Mouse (Mus musculus): ENCODE results near the gene Nme2.
A peak's percentile ranks its signal among the peaks of the same experiment; 100 is the strongest.
"Not testable (repeated sequence)": the region's sequence is repeated elsewhere in the genome, so short reads cannot be mapped to it uniquely, and the experiment has no call there.

The Nme2 gene

DNA sequence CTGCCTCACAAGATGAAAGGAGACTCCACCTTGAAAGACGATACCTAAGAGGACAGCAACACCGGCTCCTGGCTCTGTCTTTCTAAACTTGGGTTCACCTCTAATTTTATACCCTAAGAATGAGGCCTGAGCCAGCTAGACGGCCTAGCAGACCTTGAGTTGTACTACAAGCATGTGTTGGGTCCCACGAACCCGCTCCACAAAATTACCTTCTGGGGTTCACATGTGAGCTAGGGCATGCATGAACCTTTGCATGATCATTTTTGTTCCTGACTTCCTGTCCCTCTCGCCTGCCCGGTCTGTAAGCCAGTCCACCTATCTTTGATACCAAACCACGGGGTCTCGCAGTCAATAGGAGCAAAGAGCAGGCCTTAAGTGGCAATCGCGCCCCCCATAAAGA is 11.3 kb upstream of the Nme2 start:
- no peak for DNase-seq (ENCODE audit: low read depth, low spot score)

DNA sequence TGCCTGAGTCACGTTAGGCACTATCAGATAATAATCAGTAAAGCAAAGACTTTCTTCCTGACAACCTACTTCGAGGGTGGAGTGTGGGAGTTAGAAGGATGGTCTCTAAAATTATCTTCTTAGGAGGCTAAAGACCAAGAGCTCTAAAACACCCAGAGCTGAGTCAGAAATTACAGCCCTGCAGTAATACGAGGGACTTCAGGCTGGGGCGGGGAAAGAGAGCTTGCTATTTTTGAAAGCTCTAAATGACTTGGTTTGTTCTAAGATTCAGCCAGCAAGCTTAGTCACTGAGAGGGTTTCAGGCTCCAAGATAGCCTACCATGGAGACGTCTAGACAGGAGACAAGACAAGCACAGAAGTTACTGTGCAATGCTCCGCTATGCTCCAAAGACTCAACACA is 9.3 kb upstream of the Nme2 start:
- peak; percentile 89 for DNase-seq (ENCODE audit: low read depth, low spot score)

DNA sequence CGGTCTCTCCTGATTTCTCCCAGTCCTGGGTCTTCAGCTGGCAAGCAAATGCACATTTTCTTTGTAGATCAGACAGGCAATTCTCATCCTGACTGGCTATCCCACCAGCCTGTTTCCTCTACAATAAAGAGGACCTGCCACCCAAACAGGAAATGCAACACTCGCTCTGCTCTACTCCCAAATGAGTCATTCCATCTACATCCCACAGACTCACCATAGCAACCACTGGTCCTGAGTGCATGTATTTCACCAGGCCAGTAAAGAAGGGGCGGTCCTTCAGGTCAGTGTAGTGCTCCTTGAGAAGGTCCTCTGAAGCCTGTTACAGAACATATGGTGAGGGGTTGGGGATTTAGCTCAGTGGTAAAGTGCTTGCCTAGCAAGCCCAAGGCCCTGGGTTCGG is 7.0 kb upstream of the Nme2 start:
- DNase-seq (ENCODE audit: low read depth, low spot score): peak; percentile 57

GRCm38 (mm10) chr11:93961482-93961881 is 5.4 kb upstream of the Nme2 start:
- DNase-seq (ENCODE audit: low read depth, low spot score): no peak

GRCm38 (mm10) chr11:93957746-93958145 is 1.7 kb upstream of the Nme2 start:
- DNase-seq (ENCODE audit: low read depth, low spot score): no peak

DNA sequence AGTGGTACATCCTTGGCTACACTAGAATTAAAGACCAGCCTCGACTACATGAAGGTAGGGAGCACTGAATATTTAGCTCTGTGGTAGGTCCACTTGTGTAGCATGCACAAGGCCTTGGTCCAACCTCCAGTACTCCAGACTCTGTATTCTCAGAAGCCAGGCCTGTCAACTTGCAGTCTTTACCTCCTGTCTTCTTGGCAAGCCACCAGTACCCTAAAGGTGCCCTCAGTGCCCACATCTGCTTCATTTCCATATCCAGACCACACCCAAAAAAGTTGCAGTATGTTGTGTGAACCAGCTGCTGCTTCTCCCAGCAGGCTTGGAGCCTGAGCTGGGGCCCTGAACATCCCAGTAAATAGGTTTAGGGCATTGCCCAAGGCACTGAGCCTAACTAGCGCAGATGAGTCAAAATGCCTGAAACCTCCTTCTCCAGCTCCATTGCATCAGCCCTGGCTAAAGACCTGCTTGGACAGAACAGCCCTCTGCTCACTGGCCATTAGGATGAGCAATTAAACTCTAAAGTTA is 1.0 kb upstream of the Nme2 start:
- no peak for DNase-seq (ENCODE audit: low read depth, low spot score)

GRCm38 (mm10) chr11:93955256-93956150 is 556 bp downstream of the Nme2 start:
- DNase-seq (ENCODE audit: low read depth, low spot score): peak; percentile 93

- DNase-seq (ENCODE audit: low read depth, low spot score): peak; percentile 60
Measured at GRCm38 (mm10) chr11:93954738-93955255, 1.3 kb downstream of the Nme2 start.

GRCm38 (mm10) chr11:93952376-93952775 is 3.7 kb downstream of the Nme2 start:
- DNase-seq (ENCODE audit: low read depth, low spot score): no peak

- no peak for DNase-seq (ENCODE audit: low read depth, low spot score)
Measured at GRCm38 (mm10) chr11:93950045-93950444, 6.0 kb downstream of the Nme2 start.

DNA sequence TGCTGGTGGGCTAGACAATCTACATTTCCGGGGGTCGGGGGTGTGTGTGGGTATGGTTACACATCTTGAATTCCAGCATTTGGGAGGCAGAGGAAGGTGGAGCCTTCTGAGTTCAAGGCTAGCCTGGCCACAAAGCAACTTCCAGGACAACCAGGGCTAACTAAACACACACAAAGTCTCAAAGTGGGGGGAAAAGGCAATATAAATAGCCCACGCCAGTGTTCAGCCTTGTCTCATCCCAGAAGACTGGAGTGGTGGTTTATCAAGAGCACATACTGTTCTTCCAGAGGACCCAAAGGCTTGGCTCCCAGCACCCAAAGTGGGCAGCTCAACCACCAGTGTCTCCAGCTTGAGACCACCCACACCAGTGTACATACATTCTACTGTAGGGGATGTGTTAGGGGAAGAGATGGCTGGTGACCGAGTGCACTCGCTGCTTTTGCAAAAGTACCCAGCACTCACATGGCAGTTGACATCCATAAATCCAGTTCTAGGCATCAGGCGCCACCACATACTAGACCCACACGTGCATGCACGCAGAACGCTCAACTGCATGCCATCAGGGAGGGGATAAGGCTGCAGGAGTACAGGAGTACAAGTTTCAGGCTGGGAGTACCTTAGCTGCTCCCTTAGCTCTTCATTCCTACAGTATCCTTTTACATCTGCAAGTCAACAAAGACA is 7.0 kb downstream of the Nme2 start:
- DNase-seq (ENCODE audit: low read depth, low spot score): no peak

DNA sequence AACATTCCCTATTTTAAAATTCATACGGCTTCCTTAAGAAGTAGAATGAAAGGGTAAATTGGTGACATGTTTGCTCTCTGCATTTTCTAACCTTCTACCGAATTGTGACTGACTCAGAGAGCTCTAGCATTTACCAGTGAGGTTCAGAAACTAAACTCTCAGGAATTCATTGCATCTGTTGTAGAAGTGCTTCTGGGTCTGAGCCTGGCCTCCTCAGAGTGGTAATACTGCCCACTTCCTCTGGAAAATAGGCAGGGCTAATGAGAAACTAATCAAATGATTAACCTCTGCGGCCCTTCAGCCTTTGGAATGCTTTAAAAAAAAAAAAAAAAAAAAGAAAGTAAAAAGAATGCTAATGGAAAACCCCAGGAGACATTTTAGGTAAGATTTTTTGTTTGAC is 11.1 kb downstream of the Nme2 start:
- DNase-seq (ENCODE audit: low read depth, low spot score): no peak

DNA sequence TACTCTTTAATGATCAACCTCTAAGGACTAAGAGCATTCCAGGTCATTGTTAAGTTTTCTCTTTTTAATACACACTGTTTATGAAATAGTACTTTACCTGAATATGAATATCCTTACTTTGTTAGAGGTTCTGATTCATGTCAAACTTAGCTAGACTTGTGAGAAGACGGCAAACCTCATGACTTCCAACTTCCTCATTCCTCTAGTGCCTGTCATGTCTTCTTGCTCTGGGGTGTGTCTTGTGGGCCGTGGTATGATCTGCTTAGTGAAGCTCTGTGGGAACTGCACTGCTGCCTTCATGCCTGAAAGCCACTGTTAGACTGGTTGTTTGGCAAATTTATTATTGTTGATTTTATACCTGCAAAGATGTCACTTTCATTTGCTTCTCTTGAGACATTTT is 15.2 kb downstream of the Nme2 start:
- DNase-seq (ENCODE audit: low read depth, low spot score): no peak

DNA sequence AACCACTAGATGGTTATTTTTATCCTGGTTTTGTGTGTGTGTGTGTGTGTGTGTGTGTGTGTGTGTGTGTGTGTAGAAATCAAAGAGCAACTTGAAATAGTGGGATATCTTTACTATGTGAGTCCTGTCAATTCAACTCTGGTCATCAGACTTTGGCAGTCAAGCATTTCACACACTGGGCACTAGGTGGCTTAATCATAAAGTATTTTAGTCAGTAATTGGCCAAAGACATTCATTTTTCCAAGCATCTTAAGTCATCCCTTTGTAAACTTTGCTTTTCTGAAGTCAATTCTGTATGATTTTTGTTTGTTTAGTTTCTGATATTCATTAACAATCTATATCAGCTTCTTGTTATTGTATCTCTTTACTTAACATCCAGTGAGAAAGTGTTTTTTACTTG is 27.0 kb downstream of the Nme2 start:
- DNase-seq (ENCODE audit: low read depth, low spot score): no peak

- not testable (repeated sequence) for DNase-seq (ENCODE audit: low read depth, low spot score)
Measured at GRCm38 (mm10) chr11:93915019-93915418, 41.0 kb downstream of the Nme2 start.

DNA sequence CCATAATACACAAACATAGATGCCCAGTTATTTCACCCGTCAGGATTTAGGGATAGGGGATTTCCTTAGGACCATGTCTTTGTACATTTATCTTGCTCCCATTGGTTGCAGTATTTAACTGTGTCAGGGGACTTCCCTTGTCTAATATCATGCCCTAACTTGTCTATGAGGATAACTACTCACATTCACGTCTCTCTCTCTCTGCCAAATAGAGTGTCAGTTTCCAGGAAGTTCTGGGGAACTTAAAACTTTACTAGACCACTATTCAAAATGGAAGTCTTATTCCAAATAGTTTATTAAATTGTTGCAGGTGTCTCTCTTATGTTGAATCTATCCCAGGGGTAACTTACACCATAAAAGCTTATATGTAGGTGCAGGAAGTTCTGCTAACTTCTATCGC is 44.5 kb downstream of the Nme2 start:
- no peak for DNase-seq (ENCODE audit: low read depth, low spot score)

DNA sequence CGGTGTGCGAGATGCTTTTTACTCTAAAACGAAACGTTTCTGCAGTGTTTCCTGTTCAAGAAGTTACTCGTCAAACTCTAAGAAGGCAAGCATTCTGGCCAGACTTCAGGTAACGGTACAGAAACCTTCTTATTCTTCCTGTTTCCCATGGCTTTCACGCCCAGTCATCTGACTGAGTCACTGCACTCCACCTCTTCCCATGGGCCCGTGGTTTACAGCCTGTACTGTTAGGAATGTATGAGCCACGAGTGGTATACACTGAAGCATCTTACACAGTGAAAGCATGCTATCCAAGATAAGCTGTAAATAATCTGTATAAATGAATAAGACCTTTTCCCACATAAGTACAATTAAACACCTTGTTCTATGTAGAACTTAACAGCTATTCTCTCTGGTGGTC is 47.2 kb downstream of the Nme2 start:
- DNase-seq (ENCODE audit: low read depth, low spot score): no peak

- DNase-seq (ENCODE audit: low read depth, low spot score): no peak
Measured at GRCm38 (mm10) chr11:93907839-93908238, 48.2 kb downstream of the Nme2 start.

- no peak for DNase-seq (ENCODE audit: low read depth, low spot score)
Measured at GRCm38 (mm10) chr11:93906834-93907233, 49.2 kb downstream of the Nme2 start.

Data from brain, adult 2 months (tissue).